Mouse (Mus musculus): ENCODE data around the gene Cdkal1. TPM values are rescaled to one million over a fixed set of nuclear protein-coding genes. Genes with fewer than 3 reads are reported as not detected.

Gene Cdkal1
- total RNA-seq, 1 experiment: 20.8 TPM

GRCm38 (mm10) chr13:29332640-29333412, 522.6 kb downstream of the Cdkal1 start:
- H3K9me3 ChIP-seq (ENCODE audit: control insufficient read depth, insufficient read depth, low read depth, low read length): no peaks in the 10 kb centered on the region
- no peak overlapping the region for H3K4me3 ChIP-seq (ENCODE audit: insufficient read depth in 1 of 2, low read depth in 1 of 2, low read length in 2 of 2, poor library complexity in 1 of 2, severe bottlenecking in 1 of 2)
- H3K9ac ChIP-seq (ENCODE audit: insufficient read depth, low read depth, low read length, poor library complexity, severe bottlenecking): no peak overlapping the region
- in situ Hi-C loops (cut with MboI; ENCODE audit: low sequenced_read_pairs in 2 of 2, unreplicated experiment in 2 of 2): no loop called here
- no peak overlapping the region for H3K27ac ChIP-seq (ENCODE audit: insufficient read depth, low read depth, low read length, poor library complexity, severe bottlenecking)
- H3K4me1 ChIP-seq (ENCODE audit: control insufficient read depth in 2 of 2, insufficient read depth in 2 of 2, low read length in 2 of 2, poor library complexity in 1 of 2): no peaks in the 10 kb centered on the region
- TF ChIP-seq ZNF384 (IDR thresholded peaks at IDR 0.05; ENCODE audit: low read depth, low read length) (no peak), HCFC1 (IDR thresholded peaks at IDR 0.05; ENCODE audit: borderline replicate concordance, insufficient read depth, low read length) (no peak), CHD2 (IDR thresholded peaks at IDR 0.05; ENCODE audit: low read depth, low read length) (no peak), ZC3H11A (IDR thresholded peaks at IDR 0.05; ENCODE audit: borderline replicate concordance, low read depth, low read length) (no peak), MAFK (IDR thresholded peaks at IDR 0.05; ENCODE audit: insufficient read depth, low read depth, low read length) (no peak)
- no peaks in the 10 kb centered on the region for H3K36me3 ChIP-seq (ENCODE audit: control insufficient read depth, insufficient read depth, low read length, poor library complexity, severe bottlenecking)
- no peak for DNase-seq (ENCODE audit: low read depth, low spot score)

- Histone ChIP-seq H3K9me3 (ENCODE audit: control insufficient read depth, insufficient read depth, low read depth, low read length) (no peaks in the 10 kb centered on the region), H3K36me3 (ENCODE audit: control insufficient read depth, insufficient read depth, low read length, poor library complexity, severe bottlenecking) (no peaks in the 10 kb centered on the region), H3K27ac (ENCODE audit: insufficient read depth, low read depth, low read length, poor library complexity, severe bottlenecking) (no peak overlapping the region), H3K4me1 (ENCODE audit: control insufficient read depth in 2 of 2, insufficient read depth in 2 of 2, low read length in 2 of 2, poor library complexity in 1 of 2) (no peaks in the 10 kb centered on the region), H3K4me3 (ENCODE audit: insufficient read depth in 1 of 2, low read depth in 1 of 2, low read length in 2 of 2, poor library complexity in 1 of 2, severe bottlenecking in 1 of 2) (no peak overlapping the region), H3K9ac (ENCODE audit: insufficient read depth, low read depth, low read length, poor library complexity, severe bottlenecking) (no peak overlapping the region)
- DNase-seq (ENCODE audit: low read depth, low spot score): no peak
- in situ Hi-C loops (cut with MboI; ENCODE audit: low sequenced_read_pairs in 2 of 2, unreplicated experiment in 2 of 2): no loop called here
- TF ChIP-seq ZC3H11A (IDR thresholded peaks at IDR 0.05; ENCODE audit: borderline replicate concordance, low read depth, low read length) (no peak), ZNF384 (IDR thresholded peaks at IDR 0.05; ENCODE audit: low read depth, low read length) (no peak), HCFC1 (IDR thresholded peaks at IDR 0.05; ENCODE audit: borderline replicate concordance, insufficient read depth, low read length) (no peak), CHD2 (IDR thresholded peaks at IDR 0.05; ENCODE audit: low read depth, low read length) (no peak), MAFK (IDR thresholded peaks at IDR 0.05; ENCODE audit: insufficient read depth, low read depth, low read length) (no peak)
Observed at GRCm38 (mm10) chr13:29325946-29326345, 529.5 kb downstream of the Cdkal1 start.

- no peaks in the 10 kb centered on the region for H3K36me3 ChIP-seq (ENCODE audit: control insufficient read depth, insufficient read depth, low read length, poor library complexity, severe bottlenecking)
Observed at GRCm38 (mm10) chr13:29320421-29320820, 535.1 kb downstream of the Cdkal1 start.

GRCm38 (mm10) chr13:29317703-29318102, 537.8 kb downstream of the Cdkal1 start:
- in situ Hi-C loops (cut with MboI; ENCODE audit: low sequenced_read_pairs in 2 of 2, unreplicated experiment in 2 of 2): no loop called here

More at GRCm38 (mm10) chr13:29320421-29320820, 535.1 kb downstream of the Cdkal1 start:
- Histone ChIP-seq H3K9ac (ENCODE audit: insufficient read depth, low read depth, low read length, poor library complexity, severe bottlenecking) (no peak overlapping the region), H3K9me3 (ENCODE audit: control insufficient read depth, insufficient read depth, low read depth, low read length) (no peaks in the 10 kb centered on the region), H3K4me3 (ENCODE audit: insufficient read depth in 1 of 2, low read depth in 1 of 2, low read length in 2 of 2, poor library complexity in 1 of 2, severe bottlenecking in 1 of 2) (no peak overlapping the region), H3K27ac (ENCODE audit: insufficient read depth, low read depth, low read length, poor library complexity, severe bottlenecking) (no peak overlapping the region), H3K4me1 (ENCODE audit: control insufficient read depth in 2 of 2, insufficient read depth in 2 of 2, low read length in 2 of 2, poor library complexity in 1 of 2) (no peaks in the 10 kb centered on the region)
- in situ Hi-C loops (cut with MboI; ENCODE audit: low sequenced_read_pairs in 2 of 2, unreplicated experiment in 2 of 2): no loop called here
- no peak for DNase-seq (ENCODE audit: low read depth, low spot score)
- no peak for TF ChIP-seq HCFC1 (IDR thresholded peaks at IDR 0.05; ENCODE audit: borderline replicate concordance, insufficient read depth, low read length)
- TF ChIP-seq ZNF384 (IDR thresholded peaks at IDR 0.05; ENCODE audit: low read depth, low read length): no peak

More at GRCm38 (mm10) chr13:29317703-29318102, 537.8 kb downstream of the Cdkal1 start:
- no peak for DNase-seq (ENCODE audit: low read depth, low spot score)
- Histone ChIP-seq H3K9me3 (ENCODE audit: control insufficient read depth, insufficient read depth, low read depth, low read length) (no peaks in the 10 kb centered on the region), H3K4me1 (ENCODE audit: control insufficient read depth in 2 of 2, insufficient read depth in 2 of 2, low read length in 2 of 2, poor library complexity in 1 of 2) (no peaks in the 10 kb centered on the region), H3K27ac (ENCODE audit: insufficient read depth, low read depth, low read length, poor library complexity, severe bottlenecking) (no peak overlapping the region), H3K36me3 (ENCODE audit: control insufficient read depth, insufficient read depth, low read length, poor library complexity, severe bottlenecking) (no peaks in the 10 kb centered on the region), H3K9ac (ENCODE audit: insufficient read depth, low read depth, low read length, poor library complexity, severe bottlenecking) (no peak overlapping the region), H3K4me3 (ENCODE audit: insufficient read depth in 1 of 2, low read depth in 1 of 2, low read length in 2 of 2, poor library complexity in 1 of 2, severe bottlenecking in 1 of 2) (no peak overlapping the region)
- TF ChIP-seq HCFC1 (IDR thresholded peaks at IDR 0.05; ENCODE audit: borderline replicate concordance, insufficient read depth, low read length) (no peak), ZNF384 (IDR thresholded peaks at IDR 0.05; ENCODE audit: low read depth, low read length) (no peak), ZC3H11A (IDR thresholded peaks at IDR 0.05; ENCODE audit: borderline replicate concordance, low read depth, low read length) (no peak), MAFK (IDR thresholded peaks at IDR 0.05; ENCODE audit: insufficient read depth, low read depth, low read length) (no peak), CHD2 (IDR thresholded peaks at IDR 0.05; ENCODE audit: low read depth, low read length) (no peak)

Measured in ES-E14 (cell line).